Mouse (Mus musculus): ENCODE data around the gene Large2. TPM values are rescaled to one million over a fixed set of nuclear protein-coding genes. Genes with fewer than 3 reads are reported as not detected.

Large2 gene
- polyA plus RNA-seq, 1 experiment = not detected

DNA sequence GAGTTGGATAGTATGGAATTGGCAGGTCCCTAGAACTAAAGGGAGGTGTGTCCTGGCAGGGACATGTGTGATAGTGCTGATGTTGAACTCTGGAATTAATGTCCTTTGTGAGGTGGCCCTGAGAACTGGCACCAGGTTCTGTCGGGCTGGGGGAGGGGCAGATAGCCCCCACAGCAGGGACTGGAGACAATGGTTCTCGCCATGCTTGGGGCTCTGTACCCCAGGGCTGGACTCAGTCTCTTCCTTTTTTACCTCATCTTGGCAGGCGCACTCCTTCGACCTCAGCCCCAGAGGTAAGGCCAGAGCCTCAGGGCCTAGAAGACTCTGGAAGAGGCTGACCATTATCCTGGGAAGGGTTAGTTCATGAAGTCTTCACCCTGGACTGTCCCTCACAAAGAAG lies 8.1 kb upstream of the Large2 start:
- TF ChIP-seq CTCF (IDR thresholded peaks at IDR 0.05; ENCODE audit: low read depth, low read length) = no peak
- no peak for TF ChIP-seq POLR2A (IDR thresholded peaks at IDR 0.05; ENCODE audit: borderline replicate concordance, low read depth, low read length)
- peaks cover 20% of the 10 kb centered on the region for H3K4me1 ChIP-seq (ENCODE audit: control insufficient read depth, insufficient read depth, low read length)

DNA sequence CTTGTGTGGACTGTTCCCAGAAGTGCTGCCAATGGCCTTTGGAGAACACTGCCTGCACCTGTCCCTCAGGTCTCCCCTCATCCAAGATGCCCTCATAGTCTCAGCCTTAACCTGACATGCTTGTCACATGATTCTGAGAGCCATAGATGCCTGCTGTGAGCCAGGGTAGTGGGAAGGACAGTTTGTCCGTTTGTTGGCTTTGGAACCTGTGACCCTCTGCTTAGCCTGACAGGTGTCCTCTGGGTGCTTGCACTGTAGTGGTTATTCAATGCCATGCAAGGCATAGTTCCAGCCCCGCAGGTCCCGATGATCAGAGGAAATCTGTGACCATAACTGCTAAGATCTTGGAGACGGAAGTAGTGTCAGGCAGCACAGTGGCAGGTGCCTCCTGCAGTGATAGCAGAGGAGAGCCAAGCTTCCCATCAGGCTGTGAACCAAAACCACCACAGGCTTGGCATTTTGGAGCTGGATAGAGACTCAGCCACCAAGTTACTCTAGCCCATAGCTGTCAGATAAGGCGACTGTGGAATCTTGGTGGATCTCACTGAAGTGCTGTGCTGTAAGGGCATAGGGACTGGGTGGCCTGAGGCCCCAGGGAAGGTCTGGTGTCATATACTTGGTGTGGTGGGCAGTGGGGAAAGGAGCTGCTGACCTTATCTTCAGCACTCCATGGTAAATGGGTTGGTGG lies 7.4 kb upstream of the Large2 start, which contains the start of gene 1700029I15Rik:
TSS of gene 1700029I15Rik (plus strand) at position 638 of the 688 bp plus-strand sequence.
- Histone ChIP-seq H3K4me1 (ENCODE audit: control insufficient read depth, insufficient read depth, low read length) (peaks cover 20% of the 10 kb centered on the region), H3K27ac (ENCODE audit: insufficient read depth, low read depth, low read length) (no peak within 1 kb of the TSS), H3K4me3 (ENCODE audit: insufficient read depth, low read length) (no peak within 1 kb of the TSS)
- no peak for TF ChIP-seq CTCF (IDR thresholded peaks at IDR 0.05; ENCODE audit: low read depth, low read length)
- TF ChIP-seq POLR2A (IDR thresholded peaks at IDR 0.05; ENCODE audit: borderline replicate concordance, low read depth, low read length) = no peak

More for the DNA sequence above, 8.1 kb upstream of the Large2 start:
- Histone ChIP-seq H3K4me3 (ENCODE audit: insufficient read depth, low read length) (no peak overlapping the region), H3K27ac (ENCODE audit: insufficient read depth, low read depth, low read length) (no peak overlapping the region)

DNA sequence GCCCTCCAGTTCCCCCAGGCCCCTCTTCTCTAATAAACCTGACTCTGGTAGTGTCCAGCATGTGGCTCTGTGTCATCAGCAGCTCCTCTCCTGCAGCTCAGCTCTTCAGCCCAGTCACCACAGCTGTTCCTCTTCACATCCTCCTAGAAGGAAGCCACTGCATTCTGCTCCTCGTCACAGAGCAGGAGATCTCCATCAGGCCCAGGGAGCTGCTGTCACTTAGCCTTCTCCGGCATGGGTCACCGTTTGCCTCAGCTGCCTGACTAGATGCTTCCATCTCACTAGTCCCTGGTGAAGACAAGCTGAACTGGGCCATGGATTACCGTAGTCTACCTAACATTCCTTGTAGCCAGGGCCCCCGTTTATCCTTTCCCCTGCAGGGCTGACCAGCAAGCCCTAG lies 6.5 kb upstream of the Large2 start:
- Histone ChIP-seq H3K27ac (ENCODE audit: insufficient read depth, low read depth, low read length) (no peak overlapping the region), H3K4me1 (ENCODE audit: control insufficient read depth, insufficient read depth, low read length) (peaks cover 25% of the 10 kb centered on the region), H3K4me3 (ENCODE audit: insufficient read depth, low read length) (no peak overlapping the region)
- no peak for TF ChIP-seq CTCF (IDR thresholded peaks at IDR 0.05; ENCODE audit: low read depth, low read length)
- TF ChIP-seq POLR2A (IDR thresholded peaks at IDR 0.05; ENCODE audit: borderline replicate concordance, low read depth, low read length) = no peak

DNA sequence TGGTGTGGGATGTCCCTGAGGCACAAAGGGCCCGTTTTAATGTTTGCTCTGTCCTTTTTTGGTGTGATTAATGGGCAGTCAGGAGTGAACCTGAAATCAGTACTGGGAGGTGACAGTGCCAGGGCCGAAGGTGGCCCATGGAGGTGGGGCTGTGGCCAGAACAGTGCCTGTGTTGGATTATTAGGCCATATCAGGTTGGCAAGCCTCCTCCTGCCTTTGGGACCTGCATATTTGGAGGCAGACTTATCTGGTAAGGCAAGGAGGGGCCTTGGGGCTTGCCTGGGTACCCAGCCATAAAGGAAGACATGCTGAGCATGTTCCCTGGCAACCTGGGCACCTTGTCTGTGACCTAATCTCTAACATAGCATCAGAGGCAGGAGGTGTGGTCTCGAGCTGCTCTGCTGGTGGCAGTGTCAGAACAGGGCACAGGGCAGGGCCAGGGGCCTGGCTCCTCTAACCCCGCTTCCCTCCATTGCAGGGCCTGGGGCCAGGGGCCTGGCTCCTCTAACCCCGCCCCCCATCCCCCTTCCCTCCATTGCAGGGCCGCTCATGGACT lies 5.9 kb upstream of the Large2 start:
- TF ChIP-seq CTCF (IDR thresholded peaks at IDR 0.05; ENCODE audit: low read depth, low read length) (no peak), POLR2A (IDR thresholded peaks at IDR 0.05; ENCODE audit: borderline replicate concordance, low read depth, low read length) (no peak)
- no peak overlapping the region for H3K4me3 ChIP-seq (ENCODE audit: insufficient read depth, low read length)
- H3K27ac ChIP-seq (ENCODE audit: insufficient read depth, low read depth, low read length) = no peak overlapping the region
- peaks cover 26% of the 10 kb centered on the region for H3K4me1 ChIP-seq (ENCODE audit: control insufficient read depth, insufficient read depth, low read length)

DNA sequence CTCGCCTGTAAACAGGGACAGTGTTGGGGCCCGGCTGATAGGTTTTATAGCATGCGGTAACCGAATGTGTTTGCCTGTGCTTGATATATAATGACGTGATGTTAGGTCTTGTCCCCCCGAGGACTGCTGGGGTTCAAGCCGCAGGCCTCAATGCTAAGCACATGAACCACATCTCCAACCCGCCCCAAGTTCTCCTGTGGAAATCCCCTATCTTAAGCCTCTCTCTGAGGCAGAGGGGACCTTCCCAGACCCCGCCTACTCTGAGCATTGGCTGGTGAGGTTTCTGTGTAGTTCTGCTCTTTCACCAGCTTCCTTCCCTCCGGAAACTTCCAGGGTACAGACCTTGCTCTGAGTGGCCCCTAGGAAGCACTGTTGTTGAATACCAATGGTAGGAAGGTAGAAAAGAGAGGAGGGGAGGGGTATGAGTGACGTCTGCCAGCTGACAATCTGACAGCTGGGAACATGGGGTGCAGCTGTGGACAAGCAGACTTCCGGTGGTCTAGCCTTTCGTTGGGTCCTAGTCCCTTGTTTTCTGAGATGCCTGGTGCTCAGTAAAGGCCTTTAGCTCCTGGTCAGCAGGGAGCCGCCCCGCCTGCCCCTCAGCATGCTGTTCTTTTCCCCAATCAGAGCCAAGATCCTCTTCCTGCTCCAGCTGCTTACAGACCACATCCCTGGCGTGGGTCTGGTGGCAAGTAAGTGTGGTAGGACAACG lies 5.3 kb upstream of the Large2 start:
- no peak for TF ChIP-seq CTCF (IDR thresholded peaks at IDR 0.05; ENCODE audit: low read depth, low read length)
- TF ChIP-seq POLR2A (IDR thresholded peaks at IDR 0.05; ENCODE audit: borderline replicate concordance, low read depth, low read length) = no peak
- H3K4me1 ChIP-seq (ENCODE audit: control insufficient read depth, insufficient read depth, low read length) = peaks cover 26% of the 10 kb centered on the region
- H3K27ac ChIP-seq (ENCODE audit: insufficient read depth, low read depth, low read length) = peak overlapping the region; percentile 27
- no peak overlapping the region for H3K4me3 ChIP-seq (ENCODE audit: insufficient read depth, low read length)

DNA sequence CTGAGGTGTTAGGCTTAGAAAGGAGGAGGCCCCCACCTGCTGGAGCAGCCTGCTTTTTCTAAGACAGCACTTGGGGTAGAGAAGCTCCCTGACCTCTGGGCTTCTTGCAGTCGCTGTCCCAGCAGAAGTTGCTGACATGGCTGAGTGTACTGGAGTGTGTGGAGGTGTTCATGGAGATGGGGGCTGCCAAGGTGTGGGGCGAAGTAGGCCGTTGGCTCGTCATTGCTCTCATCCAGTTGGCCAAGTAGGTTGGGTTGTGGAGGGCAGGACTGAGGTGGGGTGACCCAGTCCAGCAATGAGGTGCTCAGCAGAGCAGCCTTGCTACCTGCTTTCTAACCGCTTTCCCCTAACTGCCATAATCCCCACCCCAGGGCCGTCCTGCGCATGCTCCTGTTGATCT lies 2.7 kb upstream of the Large2 start:
- Histone ChIP-seq H3K4me1 (ENCODE audit: control insufficient read depth, insufficient read depth, low read length) (peaks cover 28% of the 10 kb centered on the region), H3K4me3 (ENCODE audit: insufficient read depth, low read length) (no peak overlapping the region)
- no peak for TF ChIP-seq POLR2A (IDR thresholded peaks at IDR 0.05; ENCODE audit: borderline replicate concordance, low read depth, low read length)
- no peak for TF ChIP-seq CTCF (IDR thresholded peaks at IDR 0.05; ENCODE audit: low read depth, low read length)

DNA sequence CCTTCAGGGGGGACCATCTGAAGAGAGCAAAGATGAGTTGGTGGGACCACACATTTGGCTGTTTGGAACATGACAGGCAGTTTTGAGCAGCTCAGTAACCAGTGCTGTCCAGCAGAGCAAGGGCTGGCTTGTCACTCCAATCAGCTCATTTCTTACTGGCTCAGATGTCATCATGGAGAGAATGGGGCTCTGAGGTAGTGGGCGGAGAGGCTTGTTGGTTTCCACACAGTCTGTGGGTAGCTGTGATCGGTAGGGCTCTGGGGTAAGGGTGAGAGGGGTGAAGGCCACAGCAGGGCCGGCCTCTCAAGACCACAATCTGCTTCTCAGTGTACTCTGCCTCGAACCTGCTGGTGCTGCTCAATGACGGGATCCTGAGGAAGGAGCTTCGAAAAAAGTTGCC lies 1.6 kb upstream of the Large2 start:
- Histone ChIP-seq H3K4me1 (ENCODE audit: control insufficient read depth, insufficient read depth, low read length) (peaks cover 28% of the 10 kb centered on the region), H3K27ac (ENCODE audit: insufficient read depth, low read depth, low read length) (no peak overlapping the region), H3K4me3 (ENCODE audit: insufficient read depth, low read length) (peak overlapping the region; percentile 91)
- no peak for TF ChIP-seq POLR2A (IDR thresholded peaks at IDR 0.05; ENCODE audit: borderline replicate concordance, low read depth, low read length)
- TF ChIP-seq CTCF (IDR thresholded peaks at IDR 0.05; ENCODE audit: low read depth, low read length) = no peak

More for the DNA sequence above, 2.7 kb upstream of the Large2 start:
- H3K27ac ChIP-seq (ENCODE audit: insufficient read depth, low read depth, low read length) = no peak overlapping the region

DNA sequence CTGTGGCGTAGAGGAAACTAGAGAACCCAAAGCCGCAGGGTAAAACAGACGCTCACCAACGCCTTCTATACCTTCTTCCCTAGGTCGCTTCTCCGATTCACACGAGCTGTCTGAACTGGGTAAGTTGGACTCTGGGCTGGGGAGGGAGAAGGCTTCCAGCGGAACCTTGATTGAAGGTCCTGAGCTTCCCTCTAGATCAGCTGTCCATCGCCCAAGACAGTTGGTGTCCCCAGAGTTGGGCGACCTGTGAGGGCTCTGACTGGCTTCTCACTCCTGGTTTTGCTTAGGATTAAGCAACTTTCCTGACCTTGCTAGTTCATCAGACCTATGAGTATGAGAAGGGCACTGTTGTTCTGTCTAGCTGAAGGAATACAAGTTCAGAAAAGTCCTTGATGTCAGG lies 1.1 kb upstream of the Large2 start:
- Histone ChIP-seq H3K27ac (ENCODE audit: insufficient read depth, low read depth, low read length) (peak overlapping the region; percentile 46), H3K4me1 (ENCODE audit: control insufficient read depth, insufficient read depth, low read length) (peaks cover 28% of the 10 kb centered on the region), H3K4me3 (ENCODE audit: insufficient read depth, low read length) (peak overlapping the region; percentile 91)
- no peak for TF ChIP-seq CTCF (IDR thresholded peaks at IDR 0.05; ENCODE audit: low read depth, low read length)
- no peak for TF ChIP-seq POLR2A (IDR thresholded peaks at IDR 0.05; ENCODE audit: borderline replicate concordance, low read depth, low read length)

DNA sequence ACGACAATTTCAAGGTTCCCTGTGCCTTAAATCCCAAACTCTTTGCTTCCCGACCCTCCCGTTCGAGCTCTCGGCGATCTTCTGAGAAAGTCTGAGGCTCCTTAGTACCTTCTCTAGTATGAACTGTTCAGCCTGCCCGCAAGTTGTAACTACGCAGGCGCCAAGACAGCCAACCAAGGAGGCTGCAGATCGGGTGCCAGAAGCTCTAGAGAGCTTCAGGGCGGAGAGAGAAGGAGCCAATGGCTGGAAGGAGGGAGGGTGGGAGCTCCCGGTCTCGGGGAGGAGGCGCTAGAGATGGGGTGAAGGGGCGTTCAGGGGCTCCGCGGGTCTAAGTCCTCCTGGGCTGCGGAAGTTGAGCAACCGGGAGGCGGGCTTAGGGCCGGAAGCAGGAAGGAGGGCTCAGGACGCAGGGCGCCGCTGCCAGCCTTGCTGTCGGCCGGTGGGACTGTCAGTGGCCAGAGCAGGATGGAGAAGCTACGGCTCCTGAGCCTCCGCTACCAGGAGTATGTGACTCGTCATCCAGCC lies 492 bp upstream of the Large2 start:
- peak overlapping the region; percentile 91 for H3K4me3 ChIP-seq (ENCODE audit: insufficient read depth, low read length)
- H3K4me1 ChIP-seq (ENCODE audit: control insufficient read depth, insufficient read depth, low read length) = peaks cover 23% of the 10 kb centered on the region
- H3K27ac ChIP-seq (ENCODE audit: insufficient read depth, low read depth, low read length) = peak overlapping the region; percentile 74
- TF ChIP-seq CTCF (IDR thresholded peaks at IDR 0.05; ENCODE audit: low read depth, low read length) = no peak
- no peak for TF ChIP-seq POLR2A (IDR thresholded peaks at IDR 0.05; ENCODE audit: borderline replicate concordance, low read depth, low read length)

DNA sequence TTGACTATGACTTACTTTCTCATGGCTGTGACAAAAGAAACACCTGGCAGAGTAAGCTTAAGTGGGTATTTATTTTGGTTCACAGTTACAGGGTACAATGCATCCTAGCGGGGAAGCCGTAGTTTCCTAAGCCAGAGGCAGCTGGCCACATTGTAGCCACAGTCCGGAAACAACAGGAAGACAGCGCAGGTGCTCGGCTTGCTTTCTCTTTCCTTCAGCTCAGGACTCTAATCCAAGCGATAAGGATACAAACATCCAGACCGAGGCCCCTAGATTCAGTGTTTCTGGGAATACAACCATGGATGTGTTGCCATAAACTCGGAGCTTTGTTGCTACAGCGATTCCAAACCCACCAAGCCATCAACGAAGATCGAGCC lies 1.2 kb downstream of the Large2 start:
- H3K4me3 ChIP-seq (ENCODE audit: insufficient read depth, low read length) = no peak overlapping the region
- H3K27ac ChIP-seq (ENCODE audit: insufficient read depth, low read depth, low read length) = no peak overlapping the region
- TF ChIP-seq POLR2A (IDR thresholded peaks at IDR 0.05; ENCODE audit: borderline replicate concordance, low read depth, low read length) (no peak), CTCF (IDR thresholded peaks at IDR 0.05; ENCODE audit: low read depth, low read length) (no peak)
- H3K4me1 ChIP-seq (ENCODE audit: control insufficient read depth, insufficient read depth, low read length) = peaks cover 8% of the 10 kb centered on the region; the same call in 1 of the 2 replicates
